Mouse (Mus musculus) Patski (cell line): ENCODE results near the gene Myh1. TPM values are rescaled to one million over a fixed set of nuclear protein-coding genes. Genes with fewer than 3 reads are reported as not detected.

Experiments
- ATAC-seq: fragments of 100-300 bp; one replicate; pipeline ENCODE4 v1.8.0; 2021
- CTCF ChIA-PET: fragments of 350-600 bp; sonication (Branson Sonifier 250); formaldehyde crosslinking; loops from one replicate; lab custom pipeline; 2022; ENCODE audit warnings: inconsistent platforms; lab: Charles Lee
- POLR2A ChIA-PET: fragments of 350-600 bp; sonication (Branson Sonifier 250); formaldehyde crosslinking; loops from one replicate; lab custom pipeline; 2022; ENCODE audit warnings: antibody characterized with exemption, inconsistent platforms; lab: Charles Lee
- DNase-seq: peaks from one replicate; pipeline ENCODE4 v3.0.0-alpha.2; 2011; ENCODE audit warnings: low read depth, low spot score
- H3K27me3 ChIP-seq: fragments of 371-371 bp; one replicate; pipeline ENCODE4 v1.5.1; 2021
- CTCF ChIP-seq: fragments of 100-300 bp; IDR thresholded peaks from one replicate; pipeline ENCODE4 v1.5.1; 2021
- in situ Hi-C: fragments of 300-500 bp; cut with MboI; formaldehyde crosslinking; loops from 3 replicates; pipeline ENCODE4 v1.11.1; 2018; ENCODE audit warnings: low pct_unique_long_range_greater_than_20kb, mixed read lengths
- polyA plus RNA-seq: library from polyadenylated mRNA; unstranded; gene quantifications from one replicate; pipeline ENCODE4 v1.2.3, GENCODE M21; 2021

Myh1 gene
- polyA plus RNA-seq, result not detected

GRCm38 (mm10) chr11:67199752-67200151, at the start of gene Myh1:
Myh1 (plus strand) TSS chr11:67200052.
- peaks cover 26% of the 10 kb centered on the region for H3K27me3 ChIP-seq
- ATAC-seq (no peak), DNase-seq (no peak)
- in situ Hi-C loops, result no loop called here
- POLR2A ChIA-PET, result no interaction called here
- CTCF ChIA-PET, result no interaction called here
- no peak for TF ChIP-seq CTCF

- CTCF ChIA-PET, result interaction anchor here (1.1 kb wide), 1 partner anchor 11 kb away, joined by 4 read pairs; no protein-coding TSS in a partner anchor
- in situ Hi-C loops, result no loop called here
- TF ChIP-seq CTCF, result no peak
- H3K27me3 ChIP-seq, result peaks cover 28% of the 10 kb centered on the region
- ATAC-seq, result no peak
- POLR2A ChIA-PET, result no interaction called here
- no peak for DNase-seq
Measured at GRCm38 (mm10) chr11:67150237-67150636, 49.6 kb upstream of the Myh1 start.

GRCm38 (mm10) chr11:67151159-67151558, 48.7 kb upstream of the Myh1 start:
- TF ChIP-seq CTCF, result no peak
- POLR2A ChIA-PET, result no interaction called here

GRCm38 (mm10) chr11:67151651-67152630, 47.9 kb upstream of the Myh1 start:
- no peak for TF ChIP-seq CTCF
- in situ Hi-C loops, result no loop called here
- DNase-seq (no peak), ATAC-seq (no peak)
- POLR2A ChIA-PET, result no interaction called here
- H3K27me3 ChIP-seq, result peaks cover 27% of the 10 kb centered on the region
- CTCF ChIA-PET, result no interaction called here

More at GRCm38 (mm10) chr11:67151159-67151558, 48.7 kb upstream of the Myh1 start:
- CTCF ChIA-PET, result interaction anchor here (1.1 kb wide), 1 partner anchor 12 kb away, joined by 4 read pairs; no protein-coding TSS in a partner anchor
- H3K27me3 ChIP-seq, result peaks cover 30% of the 10 kb centered on the region
- DNase-seq, result no peak
- in situ Hi-C loops, result no loop called here
- ATAC-seq, result no peak

- ChIA-PET CTCF (no interaction called here), POLR2A (no interaction called here)
- DNase-seq (no peak), ATAC-seq (no peak)
- peaks cover 29% of the 10 kb centered on the region for H3K27me3 ChIP-seq
- no peak for TF ChIP-seq CTCF
- in situ Hi-C loops, result no loop called here
Measured at GRCm38 (mm10) chr11:67153123-67153522, 46.7 kb upstream of the Myh1 start.

- peaks cover 27% of the 10 kb centered on the region for H3K27me3 ChIP-seq
- POLR2A ChIA-PET, result no interaction called here
- no peak for DNase-seq
- ATAC-seq, result no peak
- TF ChIP-seq CTCF, result no peak
- CTCF ChIA-PET, result interaction anchor here (0.7 to 1.0 kb wide), 2 partner anchors 10 to 26 kb away, joined by 3 read pairs; no protein-coding TSS in a partner anchor
- in situ Hi-C loops, result no loop called here
Measured at GRCm38 (mm10) chr11:67153843-67154242, 46.0 kb upstream of the Myh1 start.

- DNase-seq (no peak), ATAC-seq (no peak)
- peaks cover 9% of the 10 kb centered on the region for H3K27me3 ChIP-seq
- in situ Hi-C loops, result no loop called here
- no peak for TF ChIP-seq CTCF
- ChIA-PET POLR2A (no interaction called here), CTCF (no interaction called here)
Measured at GRCm38 (mm10) chr11:67155650-67156049, 44.2 kb upstream of the Myh1 start.

- no peak for ATAC-seq
- POLR2A ChIA-PET, result no interaction called here
- CTCF ChIA-PET, result no interaction called here
- TF ChIP-seq CTCF, result no peak
- H3K27me3 ChIP-seq, result peaks cover 9% of the 10 kb centered on the region
- in situ Hi-C loops, result no loop called here
- no peak for DNase-seq
Measured at GRCm38 (mm10) chr11:67160131-67160530, 39.7 kb upstream of the Myh1 start.

GRCm38 (mm10) chr11:67163701-67164100, 36.2 kb upstream of the Myh1 start:
- ChIA-PET CTCF (interaction anchor here (0.9 kb wide), 1 partner anchor 10 kb away, joined by 3 read pairs; no protein-coding TSS in a partner anchor), POLR2A (no interaction called here)
- in situ Hi-C loops, result no loop called here
- ATAC-seq, result no peak
- H3K27me3 ChIP-seq, result peaks cover 4% of the 10 kb centered on the region
- no peak for DNase-seq
- TF ChIP-seq CTCF, result no peak

- no peak for TF ChIP-seq CTCF
- ATAC-seq, result no peak
- peaks cover 15% of the 10 kb centered on the region for H3K27me3 ChIP-seq
- ChIA-PET CTCF (no interaction called here), POLR2A (no interaction called here)
- no peak for DNase-seq
- in situ Hi-C loops, result no loop called here
Measured at GRCm38 (mm10) chr11:67164851-67165250, 35.0 kb upstream of the Myh1 start.

GRCm38 (mm10) chr11:67169301-67169700, 30.6 kb upstream of the Myh1 start:
- ChIA-PET CTCF (interaction anchor here (0.7 to 0.8 kb wide), 2 partner anchors 9 to 154 kb away, joined by 3 read pairs; no protein-coding TSS in a partner anchor), POLR2A (no interaction called here)
- ATAC-seq (no peak), DNase-seq (no peak)
- H3K27me3 ChIP-seq, result peaks cover 28% of the 10 kb centered on the region
- no peak for TF ChIP-seq CTCF
- in situ Hi-C loops, result no loop called here
